In the genomic region with DNA sequence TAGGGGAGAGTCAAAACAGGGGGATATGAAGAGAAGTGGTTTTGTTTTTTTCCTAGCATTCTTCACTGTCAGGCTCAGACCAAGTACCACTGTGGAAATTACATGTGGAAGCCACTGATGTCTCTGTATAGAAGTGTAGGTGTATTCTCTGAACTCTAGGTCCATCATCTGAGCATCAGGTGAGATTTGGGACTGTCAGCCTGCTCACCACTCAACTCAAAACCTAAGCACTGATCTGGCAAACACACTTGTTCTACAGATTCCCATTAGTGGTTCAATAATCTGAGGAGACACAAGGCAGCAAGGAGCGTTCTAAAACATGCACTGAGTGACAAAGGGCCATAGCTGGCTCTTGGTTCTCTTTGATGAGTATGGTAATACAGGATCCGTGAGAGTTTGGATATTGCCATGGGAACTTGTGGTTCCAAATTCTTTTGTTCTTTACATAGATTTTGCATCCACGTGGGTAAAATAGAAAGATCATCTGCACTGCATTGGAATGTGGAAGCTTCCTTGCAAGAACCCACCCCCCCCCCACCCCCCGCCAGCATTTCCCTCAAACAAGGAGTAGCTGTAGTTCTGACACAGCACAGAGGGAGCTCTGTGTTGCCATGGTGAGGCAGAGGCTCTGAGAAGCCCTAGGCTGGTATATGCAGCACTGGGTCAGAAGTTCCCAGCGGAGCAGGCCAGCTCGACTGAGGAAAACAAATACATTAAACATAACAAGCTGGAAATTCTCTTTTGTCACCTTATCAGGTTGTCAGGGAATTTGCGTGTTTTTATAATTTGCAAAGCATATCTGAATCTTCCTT, we compare ENCODE assay signal across 8 mouse cellular contexts.
DNase-seq lines count a peak whose midpoint lies in the region; ATAC-seq lines count a peak whose summit lies in the region.

No protein-coding gene starts in this region.

- H3K4me3 ChIP-seq in midbrain, embryonic 11.5 days (ENCODE audit: low read depth, low read length), result no peak overlapping the region

- no peaks in the 10 kb centered on the region for H3K9me3 ChIP-seq in midbrain, embryonic 11.5 days (ENCODE audit: control insufficient read depth, low read length)

- H3K27ac ChIP-seq in midbrain, embryonic 11.5 days (ENCODE audit: low read depth, low read length), result peak overlapping the region; percentile 72

- 3% methylated on average over 7 of the region's 7 CpGs for WGBS in midbrain, embryonic 11.5 days

- intact Hi-C loops in heart, postnatal 10 days (cut with DNase I), result no loop called here

- no peaks in the 10 kb centered on the region for H3K27me3 ChIP-seq in midbrain, embryonic 11.5 days (ENCODE audit: control insufficient read depth, insufficient read depth, low read length)

- ATAC-seq in midbrain, embryonic 11.5 days (ENCODE audit: low FRiP score), result peak; percentile 98

- H3K4me2 ChIP-seq in midbrain, embryonic 11.5 days, result peak overlapping the region; percentile 17

- peaks cover 24% of the 10 kb centered on the region for H3K4me1 ChIP-seq in midbrain, embryonic 11.5 days (ENCODE audit: control insufficient read depth, insufficient read depth, low read length)

- H3K9ac ChIP-seq in midbrain, embryonic 11.5 days (ENCODE audit: low read length), result no peak overlapping the region; the same call in 1 of the 2 replicates

- no peaks in the 10 kb centered on the region for H3K36me3 ChIP-seq in midbrain, embryonic 11.5 days (ENCODE audit: control insufficient read depth, insufficient read depth, low read length)

- DNase-seq in right cerebral cortex, adult 18-20 months, result peak; percentile 16
- no peak for DNase-seq in right cerebral cortex, postnatal 25 days
- peak; percentile 21 for DNase-seq in forelimb bud, embryonic 11.5 days (ENCODE audit: low read depth, low spot score)
- peak; percentile 96 for DNase-seq in midbrain, embryonic 11.5 days (ENCODE audit: low spot score, missing footprints)
- peak; percentile 9 for DNase-seq in yolk sac, embryonic 10.5 days (ENCODE audit: low spot score)
- DNase-seq in heart, postnatal 10 days, result no peak
- no peak for DNase-seq in cerebellum, adult 9-11 months
- DNase-seq in cerebellum, adult 18-20 months, result no peak

Comparison
In these comparisons a context has a peak if more than half of its experiments do, and no peak if none do; other contexts are left out.
1. DNase-seq: peak in right cerebral cortex, adult 18-20 months (single experiment), forelimb bud, embryonic 11.5 days (single experiment), midbrain, embryonic 11.5 days (single experiment) and yolk sac, embryonic 10.5 days (single experiment); none in right cerebral cortex, postnatal 25 days (single experiment), heart, postnatal 10 days (0 of 2), cerebellum, adult 9-11 months (single experiment) and cerebellum, adult 18-20 months (0 of 2).